Mouse (Mus musculus) layer of hippocampus, adult 2 months (tissue): Measurements from ENCODE around the gene Gss. TPM values are rescaled to one million over a fixed set of nuclear protein-coding genes. Genes with fewer than 3 reads are reported as not detected.
A peak's percentile ranks its signal among the peaks of the same experiment; 100 is the strongest.

Experiments
- DNase-seq, 2 experiments: peaks; one replicate each; pipeline ENCODE4 v3.0.0; 2022; ENCODE audit warnings: low spot score in 2 of 2
- H3K27ac ChIP-seq: fragments of 200-600 bp; 2 replicates; pipeline ENCODE4 v1.8.1; 2022
- H3K4me3 ChIP-seq: fragments of 200-600 bp; 2 replicates; pipeline ENCODE4 v1.8.1; 2022; ENCODE audit warnings: mild to moderate bottlenecking
- CTCF ChIP-seq: fragments of 200-600 bp; conservative IDR thresholded peaks from 2 replicates; pipeline ENCODE4 v1.8.1; 2022; ENCODE audit warnings: antibody characterized with exemption, mild to moderate bottlenecking, moderate library complexity
- long read RNA-seq, 2 experiments: library from polyadenylated mRNA; stranded (forward); transcript quantifications; one replicate each; pipeline ENCODE4 v2.0.0; 2021; ENCODE audit warnings: borderline mapping rate in 2 of 2
- total RNA-seq, 2 experiments: library from RNA; stranded (reverse); gene quantifications; 2 replicates each; pipeline ENCODE4 v1.2.3; 2021

Gene Gss
- 10 to 100 TPM; 25.6 to 26.2 TPM for total RNA-seq
- long read RNA-seq, experiment 1, transcript Gss-201 (13 exons, 1,963 nt): major isoform, 19 of 24 reads
- long read RNA-seq, experiment 1, partial matches to known transcripts: 2 of 24 reads
- long read RNA-seq, experiment 1, other reads (novel, unspliced or antisense): 1 of 24 reads
- long read RNA-seq, experiment 2, transcript Gss-201 (13 exons, 1,963 nt): major isoform, 14 of 17 reads
- long read RNA-seq, experiment 2, partial matches to known transcripts: 1 of 17 reads
- long read RNA-seq, experiment 2, other reads (novel, unspliced or antisense): 2 of 17 reads

- peak; percentile 98 to 99 for DNase-seq
- H3K27ac ChIP-seq: peak within 1 kb of the TSS; percentile 94
- H3K4me3 ChIP-seq: peak within 1 kb of the TSS; percentile 78
- no peak for TF ChIP-seq CTCF
Observed at GRCm38 (mm10) chr2:155592137-155592853, at the start of gene Gss. Gene Gss (minus strand): TSS chr2:155592810.

DNA sequence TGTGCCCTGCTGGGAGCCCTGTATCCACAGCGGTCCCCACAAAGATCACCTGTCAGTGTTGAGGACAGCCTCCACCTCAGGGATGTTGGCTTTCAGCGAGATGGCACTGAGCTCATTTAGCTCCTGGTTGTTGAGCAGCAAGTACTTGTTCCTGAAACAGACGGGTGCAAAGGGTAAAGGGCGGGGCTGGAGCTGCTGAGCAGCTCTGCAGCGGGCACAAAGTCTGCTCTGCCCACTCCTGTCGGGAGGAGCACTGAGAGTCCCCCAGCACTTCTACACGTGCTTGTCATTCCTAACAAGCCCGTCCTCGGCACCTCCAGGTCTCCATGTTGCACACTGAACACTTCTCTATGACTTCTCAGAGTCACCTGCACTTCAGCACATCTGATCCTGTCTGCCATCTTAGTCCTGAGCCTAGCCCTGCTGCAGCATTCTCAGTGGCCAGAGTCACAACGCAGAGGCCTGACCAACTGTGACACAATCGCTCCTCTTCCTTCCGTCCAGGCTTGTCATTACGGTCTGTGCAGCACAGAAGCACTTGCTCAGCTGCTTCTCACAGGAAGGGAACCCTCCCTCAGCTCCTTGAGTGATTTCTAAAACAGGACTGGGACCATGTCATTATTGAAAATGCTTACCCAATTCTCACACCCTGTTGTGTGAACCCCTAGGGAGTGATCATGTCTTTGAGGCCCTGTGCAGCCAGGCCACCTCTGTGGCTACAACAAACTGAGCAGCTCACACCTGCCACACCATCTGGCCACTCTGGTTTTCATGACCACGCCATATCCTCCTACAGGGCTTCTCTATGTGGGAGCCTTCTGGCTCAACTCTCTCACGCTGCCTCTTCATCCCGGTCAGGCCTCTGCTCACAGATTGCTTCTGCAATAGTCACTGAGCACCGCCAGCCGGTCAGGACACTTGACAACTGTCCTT, 49.2 kb upstream of the Gss start:
- peak overlapping the region; percentile 63 for H3K27ac ChIP-seq
- no peak for TF ChIP-seq CTCF
- no peak overlapping the region for H3K4me3 ChIP-seq
- DNase-seq: no peak

DNA sequence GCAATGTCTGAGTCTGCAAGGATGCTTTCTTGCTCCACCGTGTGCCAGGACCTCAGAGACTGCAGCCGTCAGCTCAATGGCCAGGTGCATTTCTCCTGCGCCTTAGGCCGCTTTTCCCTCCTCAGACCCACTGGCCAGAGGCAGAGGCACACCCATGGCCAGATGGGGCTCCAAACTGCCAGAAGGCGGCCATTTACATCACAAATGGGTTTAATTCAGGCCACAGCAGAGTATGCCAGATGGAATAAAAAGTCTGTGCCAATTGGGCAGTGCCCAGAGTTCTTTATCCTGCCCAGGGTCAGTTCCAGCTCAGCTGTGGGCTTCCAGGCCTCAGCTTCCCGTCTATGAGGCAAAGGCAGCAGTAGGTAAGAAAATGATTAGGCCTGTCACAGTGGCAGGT, 48.0 kb upstream of the Gss start:
- peak; percentile 51 to 69 for DNase-seq
- TF ChIP-seq CTCF: 0 out of 2 replicates have a peak, but pooled peaks have one; percentile 13
- Histone ChIP-seq H3K4me3 (no peak overlapping the region), H3K27ac (peak overlapping the region; percentile 63)

DNA sequence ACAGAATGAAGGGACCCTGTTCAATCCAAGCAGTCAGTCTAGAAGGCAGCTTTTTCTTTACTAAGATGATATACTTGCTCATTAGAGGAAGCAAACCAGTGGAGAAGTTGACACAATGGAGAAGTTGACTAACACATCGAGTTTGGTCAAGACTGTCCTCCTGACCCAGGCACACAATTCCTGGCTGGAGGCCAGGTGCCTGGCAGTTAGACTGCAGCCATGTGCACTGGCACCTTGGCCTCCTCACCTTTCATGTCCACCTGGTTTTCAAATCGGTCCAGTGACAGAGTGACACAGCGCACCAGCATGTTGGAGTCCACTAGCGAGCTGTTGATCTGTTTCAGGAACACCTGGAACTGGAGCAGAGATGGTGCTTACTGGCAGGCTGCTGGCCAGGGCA, 44.8 kb upstream of the Gss start:
- Histone ChIP-seq H3K27ac (no peak overlapping the region), H3K4me3 (no peak overlapping the region)
- no peak for DNase-seq
- TF ChIP-seq CTCF: no peak

DNA sequence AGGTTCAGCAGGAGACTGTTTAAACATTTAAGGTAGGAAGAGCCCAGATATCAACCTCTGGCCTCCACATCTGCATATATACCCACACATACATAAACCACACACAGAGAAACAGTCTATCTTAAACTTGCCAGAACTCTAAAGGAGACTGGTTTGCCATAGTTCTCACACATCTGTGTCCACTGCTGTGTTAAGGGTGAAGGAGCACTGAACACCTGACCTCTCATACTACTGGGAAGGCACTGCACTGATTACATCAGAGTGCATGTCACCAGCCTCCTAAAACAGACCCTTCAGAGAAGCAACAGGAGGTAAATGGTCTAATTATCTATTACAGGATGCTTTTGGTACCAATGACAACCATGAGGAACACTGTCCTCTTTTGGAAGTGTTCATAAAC, 44.3 kb upstream of the Gss start:
- no peak overlapping the region for H3K4me3 ChIP-seq
- DNase-seq: no peak
- no peak for TF ChIP-seq CTCF
- no peak overlapping the region for H3K27ac ChIP-seq

DNA sequence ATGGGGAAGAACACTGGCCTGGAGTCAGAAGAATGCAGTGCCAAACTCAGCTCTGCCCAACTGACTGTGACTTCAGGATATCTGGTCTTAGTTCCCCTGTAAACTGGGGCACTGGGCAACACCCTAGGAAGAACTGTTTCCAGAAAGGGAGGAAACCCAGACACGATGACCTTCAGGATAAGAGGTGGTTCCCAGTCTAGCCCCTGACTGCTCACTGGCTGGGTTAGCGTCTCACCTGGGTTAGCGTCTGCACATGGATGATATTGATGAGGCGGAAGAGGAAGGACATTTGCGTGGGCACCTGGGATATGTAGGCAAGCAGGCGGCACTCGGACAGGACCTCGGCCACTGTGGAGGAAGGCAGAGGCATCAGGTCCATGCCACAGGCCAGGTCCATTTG, 43.4 kb upstream of the Gss start:
- no peak for TF ChIP-seq CTCF
- Histone ChIP-seq H3K4me3 (no peak overlapping the region), H3K27ac (no peak overlapping the region)
- DNase-seq: no peak

DNA sequence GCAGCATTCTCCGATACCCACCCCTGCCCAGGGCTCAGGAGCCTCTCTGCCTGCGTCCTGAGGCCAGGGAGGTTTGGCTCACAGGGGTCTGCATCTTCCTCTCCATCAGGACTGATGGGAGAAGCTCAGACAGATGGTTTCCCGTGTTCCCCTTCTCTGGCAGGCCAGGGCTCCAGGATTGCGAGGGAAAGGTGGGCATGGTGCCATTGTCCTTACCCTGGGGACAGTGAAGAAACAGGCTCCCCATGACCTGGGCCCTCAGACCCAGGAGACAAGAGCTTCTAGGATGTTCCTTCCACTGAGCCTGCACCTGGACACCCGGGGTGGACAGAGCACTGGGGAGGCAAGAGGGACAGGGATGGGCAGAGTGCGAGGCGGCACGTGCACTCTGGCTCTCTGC, 42.0 kb upstream of the Gss start:
- Histone ChIP-seq H3K27ac (no peak overlapping the region; the same call in 1 of the 2 replicates), H3K4me3 (no peak overlapping the region)
- DNase-seq: no peak
- TF ChIP-seq CTCF: no peak

DNA sequence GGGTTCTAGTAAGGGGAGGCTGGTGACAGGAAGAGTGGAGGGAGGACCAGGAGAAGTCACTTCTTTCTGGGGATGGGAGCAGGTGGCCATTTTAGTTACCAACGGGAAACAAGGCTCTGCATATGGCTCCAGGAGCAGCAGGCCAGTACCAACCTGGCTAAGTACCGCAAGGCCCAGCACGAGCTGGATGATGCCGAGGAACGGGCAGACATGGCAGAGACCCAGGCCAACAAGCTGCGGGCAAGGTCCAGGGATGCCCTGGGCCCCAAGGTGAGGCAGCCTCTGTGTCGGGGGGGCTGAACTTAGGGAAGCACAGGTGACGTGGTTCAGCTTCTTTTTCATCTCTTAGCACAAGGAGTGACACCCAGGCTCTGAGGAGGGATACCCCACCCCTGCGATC, 41.1 kb upstream of the Gss start:
- no peak for DNase-seq
- TF ChIP-seq CTCF: no peak
- Histone ChIP-seq H3K27ac (no peak overlapping the region), H3K4me3 (no peak overlapping the region)

GRCm38 (mm10) chr2:155633121-155633520, 40.5 kb upstream of the Gss start:
- no peak for TF ChIP-seq CTCF
- Histone ChIP-seq H3K4me3 (no peak overlapping the region), H3K27ac (no peak overlapping the region)
- DNase-seq: no peak

DNA sequence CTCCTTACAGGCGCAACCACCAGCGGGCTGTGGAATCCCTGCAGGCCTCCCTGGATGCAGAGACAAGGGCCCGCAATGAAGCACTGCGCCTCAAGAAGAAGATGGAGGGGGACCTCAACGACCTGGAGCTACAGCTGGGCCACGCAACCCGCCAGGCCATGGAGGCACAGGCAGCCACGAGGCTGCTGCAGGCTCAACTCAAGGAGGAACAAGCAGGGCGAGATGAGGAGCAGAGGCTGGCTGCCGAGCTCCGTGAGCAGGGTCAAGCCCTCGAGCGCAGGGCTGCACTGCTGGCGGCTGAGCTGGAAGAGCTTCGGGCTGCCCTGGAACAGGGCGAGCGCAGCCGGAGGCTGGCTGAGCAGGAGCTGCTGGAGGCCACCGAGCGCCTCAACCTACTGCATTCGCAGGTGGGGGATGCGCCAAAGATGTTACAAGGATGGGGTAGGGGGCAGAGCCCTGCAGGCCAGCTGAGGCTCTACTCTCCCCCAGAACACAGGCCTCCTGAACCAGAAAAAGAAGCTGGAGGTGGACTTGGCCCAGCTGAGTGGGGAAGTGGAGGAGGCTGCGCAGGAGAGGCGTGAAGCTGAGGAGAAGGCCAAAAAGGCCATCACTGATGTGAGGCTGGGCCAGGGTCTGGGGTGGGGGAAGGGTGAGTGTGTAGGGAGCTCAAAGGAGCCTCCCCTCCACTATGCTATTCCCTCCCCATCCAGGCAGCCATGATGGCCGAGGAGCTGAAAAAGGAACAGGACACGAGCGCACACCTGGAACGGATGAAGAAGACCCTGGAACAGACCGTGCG, 39.7 kb upstream of the Gss start:
- Histone ChIP-seq H3K27ac (no peak overlapping the region), H3K4me3 (no peak overlapping the region)
- TF ChIP-seq CTCF: no peak
- DNase-seq: no peak

DNA sequence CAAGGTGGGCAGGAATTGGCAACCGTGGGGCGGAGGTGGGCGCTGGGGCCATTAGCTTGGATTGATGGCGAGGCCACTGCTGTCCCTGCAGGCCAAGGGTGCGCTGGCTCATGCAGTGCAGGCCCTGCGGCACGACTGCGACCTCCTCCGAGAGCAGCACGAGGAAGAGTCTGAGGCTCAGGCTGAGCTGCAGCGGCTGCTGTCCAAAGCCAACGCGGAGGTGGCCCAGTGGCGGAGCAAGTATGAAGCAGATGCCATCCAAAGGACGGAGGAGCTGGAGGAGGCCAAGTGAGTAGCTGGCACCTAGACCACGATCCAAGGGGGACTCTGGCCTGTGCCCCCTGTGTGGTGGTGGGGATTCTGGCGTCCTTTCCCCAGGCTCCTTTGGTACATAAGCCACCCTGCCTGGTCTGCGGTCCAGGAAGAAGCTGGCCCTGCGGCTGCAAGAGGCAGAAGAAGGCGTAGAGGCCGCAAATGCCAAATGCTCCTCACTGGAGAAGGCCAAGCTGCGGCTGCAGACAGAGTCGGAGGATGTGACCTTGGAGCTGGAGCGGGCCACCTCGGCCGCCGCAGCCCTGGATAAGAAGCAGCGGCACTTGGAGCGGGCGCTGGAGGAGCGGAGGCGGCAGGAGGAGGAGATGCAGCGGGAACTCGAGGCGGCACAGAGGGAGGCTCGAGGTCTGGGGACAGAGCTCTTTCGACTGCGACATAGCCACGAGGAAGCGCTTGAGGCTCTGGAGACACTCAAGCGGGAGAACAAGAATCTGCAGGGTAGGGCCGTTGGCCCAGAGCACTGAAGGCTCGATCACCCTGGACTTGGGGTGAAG, 38.2 kb upstream of the Gss start:
- Histone ChIP-seq H3K4me3 (no peak overlapping the region), H3K27ac (peak overlapping the region; percentile 37; the same call in 1 of the 2 replicates)
- no peak for DNase-seq
- peak; percentile 51 for TF ChIP-seq CTCF
